Mouse (Mus musculus): Measurements from ENCODE around the gene Cyp2e1. TPM values are rescaled to one million over a fixed set of nuclear protein-coding genes. Genes with fewer than 3 reads are reported as not detected.

Gene Cyp2e1
- polyA plus RNA-seq, 1 experiment, result 0.32 TPM

GRCm38 (mm10) chr7:140802629-140803028, 39.1 kb downstream of the Cyp2e1 start:
- DNase-seq (ENCODE audit: extremely low spot score in 1 of 2, low spot score in 1 of 2), result no peak

- peak; percentile 42 to 86 for DNase-seq (ENCODE audit: extremely low spot score in 1 of 2, low spot score in 1 of 2)
Measured at GRCm38 (mm10) chr7:140805704-140806103, 42.2 kb downstream of the Cyp2e1 start.

GRCm38 (mm10) chr7:140810496-140810895, 47.0 kb downstream of the Cyp2e1 start:
- DNase-seq (ENCODE audit: extremely low spot score in 1 of 2, low spot score in 1 of 2), result no peak

- peak in 1 of 2 experiments; percentile 27 for DNase-seq (ENCODE audit: extremely low spot score in 1 of 2, low spot score in 1 of 2)
Measured at GRCm38 (mm10) chr7:140811714-140812113, 48.2 kb downstream of the Cyp2e1 start.

- no peak for DNase-seq (ENCODE audit: extremely low spot score in 1 of 2, low spot score in 1 of 2)
Measured at GRCm38 (mm10) chr7:140812850-140813249, 49.3 kb downstream of the Cyp2e1 start.

GRCm38 (mm10) chr7:140820173-140820572, 56.6 kb downstream of the Cyp2e1 start:
- no peak for DNase-seq (ENCODE audit: extremely low spot score in 1 of 2, low spot score in 1 of 2)

- DNase-seq (ENCODE audit: extremely low spot score in 1 of 2, low spot score in 1 of 2), result no peak
Measured at GRCm38 (mm10) chr7:140821305-140821652, 57.7 kb downstream of the Cyp2e1 start.

GRCm38 (mm10) chr7:140821653-140822329, 58.3 kb downstream of the Cyp2e1 start, which contains the start of gene Zfp941:
Zfp941 (minus strand) TSS chr7:140822178.
- peak; percentile 61 to 76 for DNase-seq (ENCODE audit: extremely low spot score in 1 of 2, low spot score in 1 of 2)

GRCm38 (mm10) chr7:140822731-140823130, 59.2 kb downstream of the Cyp2e1 start:
- DNase-seq (ENCODE audit: extremely low spot score in 1 of 2, low spot score in 1 of 2), result no peak

Other genes starting within 250 kb of the Cyp2e1 start
- not detected in 2 replicates for gene Olfr538, start 195.9 kb upstream of the Cyp2e1 start, polyA plus RNA-seq (2012; rRNA removed)
- gene Olfr46, start 162.5 kb upstream of the Cyp2e1 start, polyA plus RNA-seq (2012; rRNA removed), result 0.02 TPM in 1 of 2 replicates, not detected in the other
- gene Olfr61, start 134.8 kb upstream of the Cyp2e1 start, polyA plus RNA-seq (2012; rRNA removed), result 0.10 and 0.11 TPM in 2 replicates
- 0.19 TPM in 1 of 2 replicates, not detected in the other for gene Olfr53, start 117.3 kb upstream of the Cyp2e1 start, polyA plus RNA-seq (2012; rRNA removed)
- 0.04 and 0.21 TPM in 2 replicates for gene Olfr539, start 103.8 kb upstream of the Cyp2e1 start, polyA plus RNA-seq (2012; rRNA removed)
- 0.06 TPM in 1 of 2 replicates, not detected in the other for gene Olfr45, start 81.8 kb upstream of the Cyp2e1 start, polyA plus RNA-seq (2012; rRNA removed)
- 0.08 TPM in 1 of 2 replicates, not detected in the other for gene Olfr541, start 66.5 kb upstream of the Cyp2e1 start, polyA plus RNA-seq (2012; rRNA removed)
- gene Syce1, start 24.1 kb downstream of the Cyp2e1 start, polyA plus RNA-seq (2012; rRNA removed), result 0.50 and 0.66 TPM in 2 replicates
- gene Zfp941, start 58.4 kb downstream of the Cyp2e1 start, polyA plus RNA-seq (2012; rRNA removed), result 18.5 and 22.4 TPM in 2 replicates
- gene Urah, start 71.3 kb downstream of the Cyp2e1 start, polyA plus RNA-seq (2012; rRNA removed), result 0.78 and 1.4 TPM in 2 replicates
- gene Scgb1c1, start 81.8 kb downstream of the Cyp2e1 start, polyA plus RNA-seq (2012; rRNA removed), result 1.4 and 6.3 TPM in 2 replicates
- gene Odf3, start 84.1 kb downstream of the Cyp2e1 start, polyA plus RNA-seq (2012; rRNA removed), result 0.26 and 0.36 TPM in 2 replicates
- 0.13 and 0.16 TPM in 2 replicates for gene Gm45785, start 92.6 kb downstream of the Cyp2e1 start, polyA plus RNA-seq (2012; rRNA removed)
- 68.7 and 84.4 TPM in 2 replicates for gene Ric8a, start 93.2 kb downstream of the Cyp2e1 start, polyA plus RNA-seq (2012; rRNA removed)
- gene Bet1l, start 93.8 kb downstream of the Cyp2e1 start, polyA plus RNA-seq (2012; rRNA removed), result 31.9 and 32.3 TPM in 2 replicates
- gene Psmd13, start 118.2 kb downstream of the Cyp2e1 start, polyA plus RNA-seq (2012; rRNA removed), result 92.8 and 99.7 TPM in 2 replicates
- 116 and 137 TPM in 2 replicates for gene Sirt3, start 118.6 kb downstream of the Cyp2e1 start, polyA plus RNA-seq (2012; rRNA removed)
- 0.57 and 0.76 TPM in 2 replicates for gene Cox8b, start 136.7 kb downstream of the Cyp2e1 start, polyA plus RNA-seq (2012; rRNA removed)
- 0.17 and 0.18 TPM in 2 replicates for gene Nlrp6, start 157.2 kb downstream of the Cyp2e1 start, polyA plus RNA-seq (2012; rRNA removed)
- gene Pgghg, start 177.7 kb downstream of the Cyp2e1 start, polyA plus RNA-seq (2012; rRNA removed), result 6.9 and 7.1 TPM in 2 replicates
- gene Ifitm5, start 186.6 kb downstream of the Cyp2e1 start, polyA plus RNA-seq (2012; rRNA removed), result 0.15 TPM in 1 of 2 replicates, not detected in the other
- not detected in 2 replicates for gene Gm45717, start 192.2 kb downstream of the Cyp2e1 start, polyA plus RNA-seq (2012; rRNA removed)
- 46.6 and 48.9 TPM in 2 replicates for gene Ifitm2, start 192.2 kb downstream of the Cyp2e1 start, polyA plus RNA-seq (2012; rRNA removed)
- 28.8 and 33.2 TPM in 2 replicates for gene Ifitm1, start 203.5 kb downstream of the Cyp2e1 start, polyA plus RNA-seq (2012; rRNA removed)
- gene Ifitm3, start 247.0 kb downstream of the Cyp2e1 start, polyA plus RNA-seq (2012; rRNA removed), result 72.6 and 82.1 TPM in 2 replicates

All from frontal cortex, adult 2 months (tissue).